Mouse (Mus musculus): ENCODE measurements around the gene Lpo. TPM values are rescaled to one million over a fixed set of nuclear protein-coding genes. Genes with fewer than 3 reads are reported as not detected.

Gene Lpo
- total and polyA plus RNA-seq, 2 experiments: not detected

- no peak within 1 kb of the TSS for H3K9ac ChIP-seq (ENCODE audit: low read depth, low read length)
- DNase-seq (ENCODE audit: extremely low read depth, low read depth, low spot score): no peak
- peaks cover 7% of the 10 kb centered on the region; the same call in 1 of the 2 replicates for H3K4me1 ChIP-seq (ENCODE audit: control insufficient read depth, insufficient read depth, low read length)
- peaks cover 12% of the 10 kb centered on the region for H3K27me3 ChIP-seq (ENCODE audit: control insufficient read depth, insufficient read depth, low read length)
- WGBS: 12% methylated on average over 23 of the region's 23 CpGs
- no peaks in the 10 kb centered on the region for H3K36me3 ChIP-seq (ENCODE audit: control insufficient read depth, insufficient read depth, low read length)
- H3K4me3 ChIP-seq (ENCODE audit: insufficient read depth, low read depth, low read length): no peak within 1 kb of the TSS
- H3K27ac ChIP-seq (replicated peaks; ENCODE audit: insufficient read depth, low read depth, low read length): no peak within 1 kb of the TSS
- H3K79me2 ChIP-seq (ENCODE audit: control insufficient read depth, insufficient read depth, low read length): 0 out of 2 replicates have a peak, but pooled peaks cover 3% of the 10 kb centered on the region
- TF ChIP-seq POLR2A (IDR thresholded peaks at IDR 0.05; ENCODE audit: extremely low read depth, insufficient read depth, low read length) (no peak), CTCF (IDR thresholded peaks at IDR 0.05; ENCODE audit: low read depth, low read length) (no peak)
These were observed 67.6 kb downstream of the Lpo start, which contains the start of gene Tspoap1 for GRCm38 (mm10) chr11:87760301-87761081. Tspoap1 (plus strand) TSS chr11:87760541.

GRCm38 (mm10) chr11:87759609-87760005, 68.5 kb downstream of the Lpo start:
- Histone ChIP-seq H3K79me2 (ENCODE audit: control insufficient read depth, insufficient read depth, low read length) (0 out of 2 replicates have a peak, but pooled peaks cover 3% of the 10 kb centered on the region), H3K4me1 (ENCODE audit: control insufficient read depth, insufficient read depth, low read length) (peaks cover 7% of the 10 kb centered on the region; the same call in 1 of the 2 replicates), H3K9ac (ENCODE audit: low read depth, low read length) (no peak overlapping the region), H3K4me3 (ENCODE audit: insufficient read depth, low read depth, low read length) (no peak overlapping the region), H3K27ac (replicated peaks; ENCODE audit: insufficient read depth, low read depth, low read length) (no peak overlapping the region), H3K36me3 (ENCODE audit: control insufficient read depth, insufficient read depth, low read length) (no peaks in the 10 kb centered on the region), H3K27me3 (ENCODE audit: control insufficient read depth, insufficient read depth, low read length) (peaks cover 10% of the 10 kb centered on the region)
- TF ChIP-seq CTCF (IDR thresholded peaks at IDR 0.05; ENCODE audit: low read depth, low read length) (peak; percentile 11; the same call in 1 of the 2 replicates), POLR2A (IDR thresholded peaks at IDR 0.05; ENCODE audit: extremely low read depth, insufficient read depth, low read length) (no peak)
- 10% methylated on average over 3 of the region's 3 CpGs for WGBS
- DNase-seq (ENCODE audit: extremely low read depth, low read depth, low spot score): no peak

- Histone ChIP-seq H3K79me2 (ENCODE audit: control insufficient read depth, insufficient read depth, low read length) (0 out of 2 replicates have a peak, but pooled peaks cover 3% of the 10 kb centered on the region), H3K27me3 (ENCODE audit: control insufficient read depth, insufficient read depth, low read length) (peaks cover 5% of the 10 kb centered on the region), H3K27ac (replicated peaks; ENCODE audit: insufficient read depth, low read depth, low read length) (no peak overlapping the region), H3K36me3 (ENCODE audit: control insufficient read depth, insufficient read depth, low read length) (no peaks in the 10 kb centered on the region), H3K9ac (ENCODE audit: low read depth, low read length) (no peak overlapping the region), H3K4me1 (ENCODE audit: control insufficient read depth, insufficient read depth, low read length) (peaks cover 7% of the 10 kb centered on the region; the same call in 1 of the 2 replicates), H3K4me3 (ENCODE audit: insufficient read depth, low read depth, low read length) (no peak overlapping the region)
- whole genome bisulfite sequencing: 79% methylated on average over 4 of the region's 4 CpGs
- no peak for TF ChIP-seq POLR2A (IDR thresholded peaks at IDR 0.05; ENCODE audit: extremely low read depth, insufficient read depth, low read length)
- TF ChIP-seq CTCF (IDR thresholded peaks at IDR 0.05; ENCODE audit: low read depth, low read length): no peak
- DNase-seq (ENCODE audit: extremely low read depth, low read depth, low spot score): no peak
These were observed 69.0 kb downstream of the Lpo start for GRCm38 (mm10) chr11:87758957-87759608.

GRCm38 (mm10) chr11:87758161-87758911, 69.8 kb downstream of the Lpo start:
- Histone ChIP-seq H3K27me3 (ENCODE audit: control insufficient read depth, insufficient read depth, low read length) (peaks cover 1% of the 10 kb centered on the region; the same call in 1 of the 2 replicates), H3K9ac (ENCODE audit: low read depth, low read length) (no peak overlapping the region), H3K27ac (replicated peaks; ENCODE audit: insufficient read depth, low read depth, low read length) (no peak overlapping the region), H3K79me2 (ENCODE audit: control insufficient read depth, insufficient read depth, low read length) (0 out of 2 replicates have a peak, but pooled peaks cover 3% of the 10 kb centered on the region), H3K36me3 (ENCODE audit: control insufficient read depth, insufficient read depth, low read length) (no peaks in the 10 kb centered on the region), H3K4me1 (ENCODE audit: control insufficient read depth, insufficient read depth, low read length) (no peaks in the 10 kb centered on the region), H3K4me3 (ENCODE audit: insufficient read depth, low read depth, low read length) (no peak overlapping the region)
- TF ChIP-seq CTCF (IDR thresholded peaks at IDR 0.05; ENCODE audit: low read depth, low read length) (no peak), POLR2A (IDR thresholded peaks at IDR 0.05; ENCODE audit: extremely low read depth, insufficient read depth, low read length) (no peak)
- DNase-seq (ENCODE audit: extremely low read depth, low read depth, low spot score): no peak
- WGBS: 79% methylated on average over 7 of the region's 7 CpGs
